Mouse (Mus musculus) mesoderm, embryonic 11.5 days (tissue): ENCODE data around the gene Astn1.
A peak's percentile ranks its signal among the peaks of the same experiment; 100 is the strongest.

Experiments used
- DNase-seq: peaks from one replicate; pipeline ENCODE4 v3.0.0-alpha.2; 2012; ENCODE audit warnings: low read depth, low spot score

Gene Astn1

DNA sequence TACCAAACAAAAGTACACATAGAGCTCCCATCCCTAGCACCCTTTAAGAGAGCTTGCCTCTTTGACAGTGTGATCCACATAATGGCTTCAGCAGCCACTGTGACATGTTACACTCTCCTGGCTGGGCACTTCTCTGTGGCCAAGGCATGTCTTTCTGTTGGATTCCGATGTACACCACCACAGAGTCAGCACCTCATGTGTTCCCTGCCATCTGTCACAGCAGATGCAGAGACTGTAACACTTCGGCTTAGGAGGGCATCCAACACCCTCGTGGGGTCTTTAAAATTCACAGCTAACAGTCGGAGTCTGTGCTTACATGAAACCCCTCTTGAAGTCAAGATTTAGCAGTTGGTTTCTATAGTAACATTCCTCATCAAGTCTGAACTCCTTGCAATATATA is 154.5 kb downstream of the Astn1 start:
- no peak for DNase-seq

DNA sequence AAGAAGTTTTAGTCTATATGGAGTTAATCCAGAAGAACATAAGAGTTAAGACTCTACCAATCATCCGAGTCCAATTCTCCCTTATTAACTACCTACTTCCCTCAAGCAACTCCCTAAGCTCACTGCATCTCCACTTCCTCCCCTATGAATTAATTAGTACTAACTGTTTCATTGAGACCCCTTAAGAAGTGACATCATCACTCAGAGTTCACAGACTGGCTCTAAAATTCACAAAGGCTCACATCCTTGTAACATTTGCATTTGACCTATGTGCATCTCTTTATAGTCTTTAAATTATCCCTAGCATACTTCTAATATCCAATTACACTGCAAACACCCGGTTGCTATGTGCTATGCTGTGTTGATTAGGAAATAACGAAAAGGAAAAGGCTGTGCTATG is 174.1 kb downstream of the Astn1 start:
- DNase-seq, result no peak

DNA sequence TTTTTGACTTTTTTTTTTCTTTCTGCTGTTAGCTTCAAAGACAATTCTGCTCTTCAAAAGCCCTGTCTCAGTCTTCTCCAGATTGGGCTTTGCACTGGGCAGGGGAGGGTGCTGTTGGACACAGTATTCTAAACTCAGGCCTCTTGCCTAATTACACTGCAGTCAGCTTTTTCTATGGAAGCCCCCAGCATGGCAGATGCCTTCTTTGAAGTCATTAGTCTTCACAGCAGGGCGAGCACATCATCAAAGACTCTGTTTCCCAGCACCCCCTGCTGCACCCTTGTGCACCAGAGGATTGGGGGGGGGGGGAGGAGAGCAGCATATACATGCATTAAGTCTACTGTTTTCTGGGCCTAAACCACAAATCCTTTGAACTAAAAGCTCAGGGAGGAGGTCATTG is 174.8 kb downstream of the Astn1 start:
- no peak for DNase-seq

DNA sequence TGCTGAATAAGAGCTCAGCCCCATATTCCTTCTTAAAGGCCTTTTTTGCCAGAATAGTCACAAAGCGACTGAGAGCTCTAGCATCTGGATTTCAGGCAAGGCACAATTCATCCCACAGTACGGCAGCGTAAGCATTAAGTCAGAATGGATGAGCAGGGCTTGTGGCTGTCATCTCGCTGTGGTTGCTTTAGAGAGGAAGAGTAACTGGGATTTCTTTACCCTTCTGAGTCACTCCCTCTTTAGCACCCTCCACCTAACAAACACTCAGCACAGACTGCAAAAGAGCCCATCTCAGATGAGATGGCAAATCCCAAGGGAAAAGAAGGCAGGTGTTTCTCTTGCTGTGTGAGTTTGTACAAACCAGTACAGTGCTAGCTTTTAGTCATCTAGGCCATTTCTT is 183.0 kb downstream of the Astn1 start:
- DNase-seq, result no peak

DNA sequence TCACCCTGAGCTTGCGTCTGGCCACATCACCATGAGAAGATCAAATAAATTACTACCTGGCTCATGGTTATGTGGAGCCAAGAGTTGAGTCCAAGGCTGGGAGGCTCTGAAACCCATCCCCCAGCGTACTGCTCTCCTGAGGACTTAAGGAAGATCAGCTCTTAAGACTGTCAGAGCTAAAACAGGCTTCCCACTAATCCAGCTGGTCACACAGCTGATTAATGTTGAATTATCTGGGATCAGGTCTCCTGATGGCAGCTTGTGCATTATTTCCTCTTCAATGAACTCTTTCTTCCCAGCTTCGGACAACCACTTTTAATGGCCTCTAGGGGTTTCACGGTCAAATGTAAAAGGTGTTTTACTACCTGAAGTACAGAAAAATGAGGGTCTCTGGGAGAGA is 184.4 kb downstream of the Astn1 start:
- no peak for DNase-seq

DNA sequence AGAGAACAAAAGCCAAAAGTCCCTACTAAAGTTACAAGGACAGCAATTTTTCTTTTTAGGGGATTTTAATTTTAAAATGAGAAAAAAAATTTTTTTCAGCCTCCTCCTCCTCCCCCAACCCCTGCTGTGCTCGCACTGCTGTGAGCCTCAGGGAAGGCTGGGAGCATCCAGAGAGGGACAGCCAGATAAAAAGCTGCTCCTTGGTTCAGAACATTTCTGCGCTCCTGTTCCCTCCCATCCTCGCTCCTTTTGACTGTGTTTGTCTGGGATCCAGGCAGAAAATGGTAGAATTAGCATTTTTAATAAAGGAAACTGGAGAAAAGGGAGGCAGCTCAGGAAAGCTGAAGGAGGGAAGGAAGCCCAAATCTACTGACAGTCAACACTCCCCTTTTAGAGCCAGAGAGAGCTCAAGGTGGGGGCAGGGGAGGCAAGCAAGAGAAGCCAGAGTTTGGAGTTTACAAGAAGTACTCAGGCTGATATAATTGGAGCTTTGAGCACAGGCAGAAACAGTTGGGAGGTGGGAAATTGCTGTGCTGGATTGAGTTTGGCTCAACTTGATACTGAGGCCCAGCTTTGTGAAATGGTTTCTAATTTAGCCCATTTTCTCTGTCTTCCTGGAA is 185.6 kb downstream of the Astn1 start:
- no peak for DNase-seq

GRCm38 (mm10) chr1:158548319-158548718 is 186.2 kb downstream of the Astn1 start:
- DNase-seq, result no peak

- no peak for DNase-seq
Measured at GRCm38 (mm10) chr1:158549616-158550015, 187.5 kb downstream of the Astn1 start.

DNA sequence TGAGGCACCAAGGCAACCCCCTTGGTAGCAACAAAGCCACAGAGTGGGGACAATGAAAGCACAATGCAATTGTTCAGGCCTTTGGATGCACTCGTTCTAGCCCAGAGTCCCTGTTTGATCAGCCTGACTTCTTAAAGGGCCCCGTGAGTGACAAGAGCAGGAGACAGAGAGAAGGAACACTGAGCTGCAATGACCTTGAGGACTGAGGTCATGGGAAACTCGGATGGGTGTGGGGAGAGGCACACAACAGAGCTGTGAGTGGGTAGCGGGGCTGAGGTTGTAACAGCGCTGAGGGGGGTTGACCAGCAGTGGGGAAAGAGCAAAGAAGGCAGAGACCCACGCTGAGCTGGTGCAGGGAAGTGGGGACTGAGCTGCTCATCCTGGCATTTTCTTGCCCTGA is 189.9 kb downstream of the Astn1 start:
- no peak for DNase-seq

DNA sequence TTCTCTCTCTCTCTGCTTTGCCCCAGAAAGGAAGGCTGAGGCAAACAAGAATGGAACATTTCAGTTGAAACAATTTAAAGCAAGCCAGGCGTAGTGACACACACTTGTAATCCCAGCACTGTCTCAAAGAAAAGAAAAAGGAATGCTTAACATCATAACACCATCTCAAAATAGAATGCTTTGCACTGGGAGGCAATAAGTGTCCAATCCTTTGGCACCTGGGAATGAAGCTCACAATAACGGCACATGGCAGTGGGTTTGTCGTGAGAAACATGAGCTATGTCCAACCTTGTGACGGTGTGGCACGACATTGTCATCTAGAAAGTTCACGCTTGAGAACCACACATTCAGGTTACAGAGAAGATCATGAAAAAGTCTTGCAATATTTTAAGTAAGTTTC is 191.3 kb downstream of the Astn1 start:
- DNase-seq, result no peak

DNA sequence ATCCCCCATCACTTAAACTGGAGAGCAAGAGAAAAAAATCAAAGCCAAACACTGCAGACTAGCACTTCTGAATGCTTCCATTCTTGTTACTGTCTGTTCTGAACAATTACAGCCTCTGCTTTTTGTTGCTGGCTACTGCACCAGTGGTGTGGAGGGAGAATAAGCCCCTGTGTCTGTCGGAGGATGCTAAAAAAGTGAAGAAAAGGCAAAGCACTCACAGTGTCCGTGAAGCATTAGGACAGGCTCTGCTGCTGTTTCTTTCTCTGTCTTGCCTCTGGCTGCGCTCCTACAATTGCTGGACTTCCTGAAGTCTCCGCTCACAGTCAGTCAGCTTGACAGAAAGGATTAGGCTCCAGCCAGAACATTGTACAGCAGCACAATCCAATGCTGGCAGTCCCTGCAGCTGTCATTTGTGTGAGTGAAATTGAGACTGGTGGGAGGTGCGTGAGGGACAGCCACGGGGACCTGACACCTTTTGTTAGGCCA is 192.0 kb downstream of the Astn1 start:
- DNase-seq, result peak; percentile 26

DNA sequence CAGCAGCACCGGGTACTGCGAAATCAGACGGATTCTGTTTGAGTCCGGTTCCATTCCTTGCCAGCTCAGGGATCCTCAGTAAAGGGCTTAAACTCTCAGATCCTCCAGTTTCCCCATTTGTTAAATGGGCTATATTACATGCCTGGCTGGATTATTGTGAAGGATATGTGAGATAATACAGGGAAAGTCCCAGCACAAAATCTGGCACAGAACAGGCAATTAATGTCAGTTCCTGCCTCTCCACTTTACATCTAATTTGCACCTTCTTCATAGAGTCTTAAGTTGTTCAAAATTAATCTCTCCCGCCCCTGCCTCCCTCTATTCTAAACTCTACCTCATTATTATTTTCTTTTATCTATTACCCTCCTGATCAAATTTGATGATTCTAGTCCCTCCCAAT is 211.1 kb downstream of the Astn1 start:
- DNase-seq, result no peak

- no peak for DNase-seq
Measured at GRCm38 (mm10) chr1:158573597-158573996, 211.5 kb downstream of the Astn1 start.

DNA sequence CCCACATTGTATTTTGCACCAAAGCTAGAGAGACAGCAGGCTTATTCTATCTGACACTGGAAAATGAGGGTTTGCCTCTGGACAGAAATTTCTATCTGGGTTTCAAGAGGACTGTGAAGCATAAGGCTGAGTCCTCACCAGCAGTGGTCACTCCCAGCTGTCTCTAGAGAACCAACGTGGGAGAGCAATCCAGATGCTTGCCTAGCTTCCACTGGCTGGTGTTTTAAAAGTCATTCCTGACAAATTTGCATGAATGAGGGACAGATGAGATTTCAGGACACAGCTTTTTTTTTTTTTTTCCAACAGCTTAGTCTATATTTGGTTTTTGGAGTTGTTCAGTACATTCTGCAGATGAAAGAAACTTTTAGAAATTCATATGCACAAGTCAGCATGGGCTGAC is 213.9 kb downstream of the Astn1 start:
- no peak for DNase-seq

DNA sequence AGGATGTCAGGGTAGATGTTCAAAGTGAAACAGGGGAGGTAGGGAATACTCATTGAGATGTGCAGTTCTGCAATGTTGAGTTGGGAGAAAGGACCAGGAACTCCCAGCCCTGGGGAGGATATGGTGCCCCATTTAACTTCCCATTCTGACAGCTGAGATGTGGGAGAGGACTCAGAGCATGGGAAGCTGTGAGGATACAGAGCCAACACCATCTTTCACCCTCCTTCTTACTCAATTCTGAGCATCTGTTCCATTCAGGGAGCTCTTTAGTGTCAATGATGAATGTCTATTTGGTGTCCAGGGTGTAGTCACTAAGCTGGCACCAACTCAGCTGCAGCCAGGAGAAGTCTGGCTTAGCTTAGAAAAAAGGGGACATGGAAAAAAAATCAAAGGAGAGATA is 219.7 kb downstream of the Astn1 start:
- no peak for DNase-seq

DNA sequence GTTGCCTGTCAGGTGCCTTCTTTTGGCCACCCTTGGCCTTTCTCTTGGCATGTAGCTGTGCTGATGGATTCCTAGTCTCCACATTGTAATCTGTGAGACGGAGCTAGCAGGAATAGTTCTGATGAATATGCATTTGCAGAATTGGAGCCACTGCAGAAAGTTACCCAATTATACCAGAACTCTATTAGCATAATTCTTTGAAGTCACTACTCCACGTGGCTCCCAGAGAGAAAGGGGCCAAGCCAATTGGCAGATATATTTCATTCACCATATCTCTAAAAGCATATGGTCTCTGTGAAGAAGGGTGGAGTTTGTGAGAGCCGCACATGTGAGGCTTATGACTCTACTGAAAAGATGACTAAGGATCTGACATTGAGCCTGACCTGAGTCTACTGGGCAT is 226.8 kb downstream of the Astn1 start:
- DNase-seq, result no peak

- DNase-seq, result peak; percentile 55
Measured at GRCm38 (mm10) chr1:158596726-158597448, 234.8 kb downstream of the Astn1 start.

DNA sequence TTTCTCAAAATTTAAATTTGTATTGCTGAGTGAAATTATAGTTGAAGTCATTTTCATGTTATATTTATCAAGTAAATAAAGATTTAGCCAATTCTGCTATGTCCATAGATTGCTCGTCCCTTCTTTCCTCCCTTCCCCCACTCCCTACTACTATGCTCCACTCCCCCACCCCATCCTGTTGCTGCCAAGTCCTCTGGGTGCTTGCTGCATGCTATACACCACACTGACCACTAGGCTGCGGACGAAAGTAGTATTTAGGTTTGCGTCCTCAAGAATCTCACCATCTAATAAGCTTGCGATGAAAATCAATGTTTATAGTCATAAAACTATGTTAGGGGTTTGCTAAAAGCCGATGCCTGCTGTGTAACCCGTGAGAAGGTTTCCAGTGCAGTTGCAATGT is 235.9 kb downstream of the Astn1 start:
- no peak for DNase-seq

GRCm38 (mm10) chr1:158599435-158599834 is 237.4 kb downstream of the Astn1 start:
- DNase-seq, result no peak

DNA sequence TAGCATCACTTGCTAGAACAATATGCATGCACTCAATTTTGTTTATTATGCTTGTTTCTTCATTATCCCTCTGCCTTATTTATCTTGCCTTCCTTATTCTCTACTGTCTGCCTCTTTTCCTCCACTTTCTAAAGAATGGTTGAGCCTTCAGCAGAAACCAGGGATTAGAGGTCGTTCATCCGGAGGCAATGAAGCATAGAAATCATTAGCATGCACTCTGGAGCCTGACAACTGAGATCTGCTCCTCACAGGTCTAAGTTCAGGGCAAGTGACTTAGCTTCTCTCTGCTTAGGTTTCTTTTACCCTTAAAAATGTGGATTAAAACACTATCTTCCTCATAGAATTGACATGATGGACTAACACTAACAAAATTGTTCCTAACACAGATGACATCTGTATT is 241.0 kb downstream of the Astn1 start:
- DNase-seq, result no peak

DNA sequence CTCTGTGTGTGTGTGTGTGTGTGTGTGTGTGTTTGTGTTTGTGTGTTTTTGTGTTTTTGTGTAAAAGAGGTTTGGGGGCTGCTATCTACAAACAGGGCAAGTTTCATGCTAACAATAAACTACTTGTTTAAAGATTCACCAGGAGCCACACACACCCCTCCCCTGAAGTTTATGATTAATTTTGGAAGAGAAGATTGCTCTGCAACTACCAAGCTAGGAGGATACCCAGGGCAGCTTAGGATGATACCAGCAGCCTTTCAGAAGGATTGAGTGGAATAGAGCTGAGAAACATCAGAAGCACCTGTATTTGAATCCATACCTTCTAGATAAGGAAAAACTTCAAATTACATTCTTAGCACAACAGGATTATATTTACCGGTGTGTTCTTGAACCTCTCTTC is 242.1 kb downstream of the Astn1 start:
- no peak for DNase-seq

DNA sequence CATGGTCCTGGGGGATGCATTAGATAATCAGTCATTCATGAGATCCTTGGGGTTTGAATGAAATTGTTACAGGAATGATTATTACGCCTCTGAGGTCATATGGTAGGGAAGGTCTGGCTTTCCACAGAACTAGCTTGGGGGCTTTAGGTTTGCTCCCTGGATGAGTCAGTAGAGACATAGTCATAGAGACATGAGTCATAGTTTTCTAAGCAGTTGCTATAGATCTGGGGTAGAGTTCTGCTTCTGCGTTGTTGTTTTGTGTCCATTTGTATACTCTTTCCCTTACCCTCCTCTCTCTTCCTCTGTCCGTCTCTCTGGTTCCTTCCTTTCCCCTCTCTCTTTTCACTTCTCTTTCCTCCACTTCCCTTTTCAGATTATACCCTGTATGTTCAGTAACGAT is 243.5 kb downstream of the Astn1 start:
- no peak for DNase-seq

- DNase-seq, result no peak
Measured at GRCm38 (mm10) chr1:158606324-158606723, 244.3 kb downstream of the Astn1 start.

GRCm38 (mm10) chr1:158607201-158607600 is 245.1 kb downstream of the Astn1 start:
- no peak for DNase-seq
